Mouse (Mus musculus): ENCODE results near the gene Irak4.

- TF ChIP-seq POLR2A (IDR thresholded peaks at IDR 0.05; ENCODE audit: borderline replicate concordance, control insufficient read depth, low read depth, low read length) (no peak), CTCF (IDR thresholded peaks at IDR 0.05; ENCODE audit: control insufficient read depth, insufficient read depth, low read length) (no peak)
Observed at GRCm38 (mm10) chr15:94587826-94588715, 44.6 kb downstream of the Irak4 start.
